Mouse (Mus musculus) hindbrain, postnatal 0 days (tissue): ENCODE measurements around the gene Fam98c. TPM values are rescaled to one million over a fixed set of nuclear protein-coding genes. Genes with fewer than 3 reads are reported as not detected.

Source experiments
- ATAC-seq: fragments of 200-750 bp; cut with Nextera tagmentation; 2 replicates; pipeline ENCODE4 v1.8.0; 2017; ENCODE audit warnings: mild to moderate bottlenecking, moderate TSS enrichment, moderate library complexity
- DNase-seq: peaks from one replicate; pipeline ENCODE4 v3.0.0-alpha.2; 2015; ENCODE audit warnings: low spot score
- H3K27ac ChIP-seq: fragments of 300-500 bp; sonication (generic); 2 replicates; pipeline ENCODE4 v1.5.1; 2014; ENCODE audit warnings: mild to moderate bottlenecking
- H3K27me3 ChIP-seq: fragments of 300-500 bp; sonication (generic); 2 replicates; pipeline ENCODE4 v1.6.1; 2014; ENCODE audit warnings: low read length, mixed read lengths; ENCODE audit not compliant: insufficient read depth
- H3K36me3 ChIP-seq: fragments of 300-500 bp; sonication (generic); 2 replicates; pipeline ENCODE4 v1.6.1; 2014; ENCODE audit warnings: low read length, mixed read lengths; ENCODE audit not compliant: insufficient read depth
- H3K4me1 ChIP-seq: fragments of 300-500 bp; sonication (generic); 2 replicates; pipeline ENCODE4 v1.6.1; 2014; ENCODE audit warnings: antibody characterized with exemption, low read length, mixed read lengths; ENCODE audit not compliant: insufficient read depth
- H3K4me2 ChIP-seq: fragments of 300-500 bp; sonication (generic); 2 replicates; pipeline ENCODE4 v1.6.1; 2014; ENCODE audit warnings: low read depth, mild to moderate bottlenecking, low read length, moderate library complexity, mixed read lengths
- H3K4me3 ChIP-seq: fragments of 300-500 bp; sonication (generic); 2 replicates; pipeline ENCODE4 v1.5.1; 2014; ENCODE audit warnings: low read length
- H3K9ac ChIP-seq: fragments of 300-500 bp; sonication (generic); replicated peaks from 2 replicates; pipeline ENCODE4 v1.6.1; 2014; ENCODE audit warnings: mild to moderate bottlenecking, low read length, moderate library complexity, mixed read lengths
- H3K9me3 ChIP-seq: fragments of 300-500 bp; sonication (generic); 2 replicates; pipeline ENCODE4 v1.6.1; 2016; ENCODE audit warnings: low read length, mixed read lengths
- CTCF ChIP-seq: IDR thresholded peaks from 2 replicates; pipeline ENCODE4 v1.5.1; 2016; ENCODE audit warnings: antibody characterized with exemption, control low read depth, low read depth
- WGBS: fragments of 180-500 bp; shearing (Covaris S2); extraction: QIAGEN DNeasy Blood & Tissue Kit; methylation state at CpG from one replicate; pipeline ENCODE4 v1.1.7; 2014; 5-methylcytosine and 5-hydroxymethylcytosine counted together
- polyA plus RNA-seq: library from polyadenylated mRNA; unstranded; fragments of >200 nt; fragmentation: Nextera tagmentation; extraction: Ambion mirVana; gene quantifications from 2 replicates; pipeline ENCODE4 v1.2.1, GENCODE M21; 2015
- total RNA-seq: library from RNA; depleted of rRNA; stranded (reverse); fragments of >200 nt; gene quantifications from 2 replicates; pipeline ENCODE4 v1.2.3, GENCODE M21; 2014

The Fam98c gene
- total and polyA plus RNA-seq, 2 experiments from 2014 or later = 48.7 to 54.3 TPM

DNA sequence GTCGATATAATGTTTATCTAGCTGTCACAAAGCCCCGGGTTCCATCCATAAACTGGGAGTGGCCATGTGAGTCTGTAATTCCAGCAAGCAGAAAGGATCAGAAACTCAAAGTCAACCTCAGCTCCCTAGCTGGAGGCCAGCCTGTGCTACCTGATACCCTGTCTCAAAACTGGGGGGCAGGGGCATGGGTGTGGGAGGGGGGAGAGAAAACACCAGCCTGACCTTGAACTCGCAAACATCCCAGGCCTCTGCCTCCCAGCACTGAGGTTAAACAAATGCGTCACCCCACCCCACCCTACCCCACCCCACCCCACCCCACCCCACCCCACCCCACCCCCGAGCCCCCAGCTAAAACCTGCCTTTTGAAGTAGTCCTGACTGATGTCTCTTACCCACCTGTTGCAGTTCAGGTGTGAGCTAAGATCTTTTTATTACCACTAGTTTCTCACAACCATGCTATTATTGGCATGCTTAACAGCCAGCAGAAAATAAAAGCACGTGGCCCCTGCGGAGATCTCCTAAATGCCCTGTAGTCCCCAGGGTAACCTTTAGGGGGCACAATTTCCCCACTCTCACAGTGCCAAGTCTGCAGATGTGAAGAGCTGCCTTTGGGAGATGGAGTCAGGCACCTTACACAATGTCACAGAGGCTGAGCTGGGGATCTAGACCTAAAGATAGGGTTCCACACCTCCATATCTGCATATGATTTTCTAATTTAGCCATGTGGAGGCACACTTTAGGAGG is 29.7 kb downstream of the Fam98c start:
- no peaks in the 10 kb centered on the region for H3K9me3 ChIP-seq
- ATAC-seq = no peak
- H3K27me3 ChIP-seq = no peaks in the 10 kb centered on the region
- peak; percentile 56 for TF ChIP-seq CTCF
- H3K9ac ChIP-seq = no peak overlapping the region
- H3K4me3 ChIP-seq = no peak overlapping the region
- H3K36me3 ChIP-seq = no peaks in the 10 kb centered on the region
- 33% methylated on average over 7 of the region's 7 CpGs for WGBS
- H3K27ac ChIP-seq = no peak overlapping the region
- no peak for DNase-seq
- no peak overlapping the region for H3K4me2 ChIP-seq
- no peaks in the 10 kb centered on the region; the same call in 1 of the 2 replicates for H3K4me1 ChIP-seq

DNA sequence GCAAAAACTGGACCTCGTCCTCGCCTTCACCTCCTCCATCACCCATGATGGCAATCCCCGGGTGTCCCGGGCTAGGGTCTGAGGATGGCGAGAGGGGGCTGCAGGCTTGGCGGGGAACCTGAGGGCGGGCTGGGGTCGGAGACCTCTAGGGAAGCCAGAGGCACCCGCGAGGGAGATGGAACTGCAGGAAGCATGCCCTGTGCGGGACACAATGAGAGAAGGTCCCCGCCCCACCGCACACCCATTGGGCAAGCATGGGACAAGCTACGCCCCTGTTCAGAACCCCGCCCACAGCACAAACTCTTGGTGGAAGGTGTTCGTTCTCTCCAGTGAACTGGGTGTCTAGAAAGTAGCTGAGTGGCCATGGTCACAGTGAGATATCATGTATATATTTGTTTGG is 31.1 kb downstream of the Fam98c start, which contains the start of gene Ryr1:
Ryr1 (minus strand) TSS at position 210 of the 400 bp plus-strand sequence.
- Histone ChIP-seq H3K27me3 (no peaks in the 10 kb centered on the region), H3K36me3 (no peaks in the 10 kb centered on the region), H3K4me1 (no peaks in the 10 kb centered on the region; the same call in 1 of the 2 replicates), H3K4me3 (peak within 1 kb of the TSS; percentile 24), H3K9me3 (no peaks in the 10 kb centered on the region), H3K27ac (no peak within 1 kb of the TSS), H3K4me2 (peak within 1 kb of the TSS; percentile 56), H3K9ac (no peak within 1 kb of the TSS)
- 4% methylated on average over 16 of the region's 16 CpGs for WGBS
- TF ChIP-seq CTCF = no peak
- ATAC-seq (no peak), DNase-seq (peak; percentile 36)

DNA sequence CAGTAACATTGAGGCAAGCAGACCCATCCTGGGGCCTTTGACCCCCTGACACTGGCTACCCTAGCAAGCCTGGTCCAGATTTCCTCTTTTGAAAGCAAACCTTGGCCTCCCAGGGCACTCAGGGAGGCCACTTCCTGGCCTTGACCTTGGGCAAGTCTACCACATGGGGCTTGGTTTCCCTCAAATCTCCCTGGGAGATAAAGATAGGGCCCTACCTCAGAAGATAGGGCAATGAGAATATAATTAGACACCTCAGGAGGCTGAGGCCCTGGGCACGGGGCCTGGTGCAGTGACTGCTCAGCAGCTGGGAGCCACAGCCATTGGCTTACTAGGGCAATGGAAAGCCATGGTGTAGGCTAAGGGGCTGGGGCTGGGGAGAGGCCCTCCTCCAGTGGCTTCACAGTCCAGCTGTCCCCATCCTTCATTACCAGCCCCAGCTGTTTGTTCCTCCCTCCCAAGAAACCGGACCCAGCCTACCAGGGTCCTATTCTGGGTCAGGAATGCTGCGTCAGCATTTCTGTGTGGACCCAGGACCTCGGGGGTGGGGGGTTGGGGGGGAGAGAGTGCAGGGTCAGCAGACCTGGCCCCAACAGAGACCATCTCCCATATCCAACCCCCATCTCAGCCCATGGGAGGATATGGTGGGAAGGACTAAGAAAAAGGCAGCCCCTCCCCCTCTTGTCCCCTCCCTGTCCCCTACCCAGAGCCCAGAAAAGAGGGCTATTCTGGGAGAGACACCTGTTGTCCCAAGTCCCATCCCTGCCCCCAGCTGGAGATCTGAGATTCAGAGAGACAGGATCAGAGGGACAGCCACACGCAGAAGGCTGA is 32.3 kb downstream of the Fam98c start:
- WGBS = 56% methylated on average over 5 of the region's 5 CpGs
- no peak overlapping the region for H3K9ac ChIP-seq
- H3K4me3 ChIP-seq = no peak overlapping the region
- no peak for DNase-seq
- H3K4me1 ChIP-seq = no peaks in the 10 kb centered on the region; the same call in 1 of the 2 replicates
- ATAC-seq = no peak
- H3K4me2 ChIP-seq = no peak overlapping the region
- H3K9me3 ChIP-seq = no peaks in the 10 kb centered on the region
- H3K36me3 ChIP-seq = no peaks in the 10 kb centered on the region
- H3K27ac ChIP-seq = no peak overlapping the region
- H3K27me3 ChIP-seq = no peaks in the 10 kb centered on the region
- no peak for TF ChIP-seq CTCF

DNA sequence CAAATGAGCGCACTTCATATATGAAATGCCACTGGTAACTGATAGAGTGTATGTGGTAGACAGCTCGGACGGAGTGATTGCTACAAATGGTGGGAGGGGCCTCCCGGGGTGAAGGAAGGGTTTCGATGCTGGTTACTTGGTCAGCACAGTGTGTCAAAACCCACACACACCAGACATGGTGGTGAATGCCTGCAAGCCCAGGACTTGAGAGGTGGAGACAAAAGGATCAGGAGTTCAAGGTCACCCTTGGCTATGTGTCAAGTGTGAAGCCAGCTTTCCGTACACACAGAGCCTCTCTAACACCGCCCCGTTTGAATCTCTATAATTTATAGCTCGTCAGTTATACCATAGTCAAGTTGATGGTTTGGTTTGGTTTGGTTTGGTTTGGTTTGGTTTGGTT is 33.2 kb downstream of the Fam98c start:
- DNase-seq = no peak
- TF ChIP-seq CTCF = no peak
- Histone ChIP-seq H3K9ac (no peak overlapping the region), H3K27ac (no peak overlapping the region), H3K9me3 (no peaks in the 10 kb centered on the region), H3K27me3 (no peaks in the 10 kb centered on the region), H3K4me2 (no peak overlapping the region), H3K36me3 (no peaks in the 10 kb centered on the region), H3K4me3 (no peak overlapping the region), H3K4me1 (no peaks in the 10 kb centered on the region; the same call in 1 of the 2 replicates)
- ATAC-seq = no peak
- 89% methylated on average over 9 of the region's 9 CpGs for WGBS

DNA sequence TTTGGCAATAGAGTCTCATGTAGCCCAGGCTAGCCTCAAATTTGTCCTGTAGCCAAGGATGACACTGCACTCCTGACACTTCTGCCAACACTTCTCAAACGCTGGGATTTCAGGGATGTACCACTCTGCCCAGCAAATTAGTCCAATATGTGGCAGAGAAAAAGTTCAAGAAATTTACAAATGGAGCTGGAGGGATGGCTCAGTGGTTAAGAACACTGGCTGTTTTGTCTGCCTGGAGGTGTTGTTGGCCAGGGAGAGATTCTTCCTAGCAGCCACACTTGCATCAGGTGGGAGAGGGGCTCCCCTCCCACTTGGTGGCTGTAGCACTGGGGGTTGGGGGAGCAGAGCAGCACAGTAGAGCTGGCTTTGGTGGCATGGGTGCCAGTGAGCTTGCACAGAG is 36.5 kb downstream of the Fam98c start:
- Histone ChIP-seq H3K4me3 (no peak overlapping the region), H3K27me3 (no peaks in the 10 kb centered on the region), H3K9me3 (no peaks in the 10 kb centered on the region), H3K4me1 (no peaks in the 10 kb centered on the region), H3K27ac (no peak overlapping the region), H3K36me3 (no peaks in the 10 kb centered on the region), H3K4me2 (no peak overlapping the region), H3K9ac (no peak overlapping the region)
- DNase-seq = no peak
- no peak for ATAC-seq
- WGBS = 73% methylated on average over 1 of the region's 1 CpGs
- no peak for TF ChIP-seq CTCF

DNA sequence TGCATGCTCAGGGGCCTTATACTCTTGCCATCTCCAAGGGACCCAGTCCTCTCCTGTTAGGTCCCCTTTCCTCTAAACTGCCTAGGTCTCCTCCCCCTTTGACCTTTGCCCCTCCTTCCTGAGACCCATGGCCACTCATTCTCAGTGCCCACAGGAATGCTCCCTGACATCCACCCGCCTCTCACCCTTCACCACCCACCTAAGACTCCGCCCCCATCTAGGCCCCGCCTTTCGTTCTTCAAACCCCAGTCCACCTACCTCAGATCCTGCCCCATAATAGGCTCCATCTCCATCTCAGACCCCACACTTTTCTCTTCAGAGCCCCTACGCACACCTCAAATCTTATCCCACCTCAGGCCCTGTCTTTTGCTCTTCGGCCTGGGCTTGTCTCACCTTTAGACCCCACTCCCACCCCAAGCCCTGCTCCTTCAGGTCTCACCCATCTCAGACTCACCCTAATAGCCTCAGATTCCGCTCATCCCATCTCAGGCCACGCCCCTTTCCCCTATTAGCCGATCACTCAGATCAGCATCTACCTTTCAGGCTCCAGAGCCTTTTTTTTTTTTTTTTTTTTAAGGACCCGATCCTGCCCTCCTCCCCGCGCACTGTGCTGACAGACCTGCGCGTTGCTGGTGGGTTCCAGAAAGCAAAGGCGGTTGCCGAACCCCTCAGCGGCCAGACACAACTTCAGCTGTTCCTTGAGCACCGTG is 37.7 kb downstream of the Fam98c start:
- Histone ChIP-seq H3K36me3 (no peaks in the 10 kb centered on the region), H3K27me3 (no peaks in the 10 kb centered on the region), H3K4me2 (no peak overlapping the region), H3K4me1 (no peaks in the 10 kb centered on the region), H3K9ac (no peak overlapping the region), H3K9me3 (no peaks in the 10 kb centered on the region), H3K27ac (no peak overlapping the region), H3K4me3 (no peak overlapping the region)
- WGBS = 14% methylated on average over 18 of the region's 18 CpGs
- ATAC-seq (no peak; the same call in 1 of the 2 replicates), DNase-seq (no peak)
- TF ChIP-seq CTCF = no peak
